Mouse (Mus musculus): ENCODE measurements at regions not wholly inside any gene's neighbourhood (a gene's known extent, or its start where the extent isn't known, plus 50 kb on each side); places are given as distances from the start of the nearest gene placed in this dataset.

- H3K79me2 ChIP-seq (replicated peaks; ENCODE audit: control insufficient read depth, extremely low read depth, insufficient read depth, poor library complexity, severe bottlenecking) = no peaks in the 10 kb centered on the region
- H3K4me3 ChIP-seq (replicated peaks in 1 of 3; ENCODE audit: low read depth in 2 of 3, low read length in 2 of 3, poor library complexity in 1 of 3) = no peak overlapping the region
- H3K4me2 ChIP-seq (ENCODE audit: insufficient read depth, low read depth, poor library complexity, severe bottlenecking) = no peak overlapping the region
- H3K4me1 ChIP-seq (ENCODE audit: control insufficient read depth in 1 of 2, insufficient read depth in 2 of 2) = no peaks in the 10 kb centered on the region
- no peak for DNase-seq (ENCODE audit: extremely low read depth)
- dilution Hi-C loops (cut with MboI; ENCODE audit: extremely low pct_ligation_motif_present, extremely low pct_unique_long_range_greater_than_20kb, low sequenced_read_pairs) (no loop called here), in situ Hi-C loops (cut with MboI; ENCODE audit: low pct_ligation_motif_present, low pct_unique_long_range_greater_than_20kb, low sequenced_read_pairs) (no loop called here)
- no peak for TF ChIP-seq GABPA (IDR thresholded peaks at IDR 0.05; ENCODE audit: insufficient replicate concordance, low read depth, low read length)
- no peak for TF ChIP-seq NRF1 (IDR thresholded peaks at IDR 0.05; ENCODE audit: low read depth, low read length)
- no peak for TF ChIP-seq CTCF (conservative IDR thresholded peaks at IDR 0.05 in 1 of 2, IDR thresholded peaks at IDR 0.05 in 1 of 2; ENCODE audit: low read depth in 2 of 2, low read length in 2 of 2)
- no peak for TF ChIP-seq MEF2A (IDR thresholded peaks at IDR 0.05; ENCODE audit: borderline replicate concordance, low read depth, low read length)
- no peak overlapping the region for H3K27ac ChIP-seq (ENCODE audit: insufficient read depth, low read depth)
- H3K36me3 ChIP-seq (replicated peaks in 1 of 2; ENCODE audit: control insufficient read depth in 1 of 2, insufficient read depth in 1 of 2, low read length in 1 of 2) = no peaks in the 10 kb centered on the region
- H3K9me3 ChIP-seq (replicated peaks; ENCODE audit: low read length) = peaks cover 26% of the 10 kb centered on the region
- H3K27me3 ChIP-seq (replicated peaks) = no peaks in the 10 kb centered on the region
- no peak overlapping the region for H3K9ac ChIP-seq (ENCODE audit: insufficient read depth, low read depth)
These were observed 252.3 kb upstream of the Sema3a start for GRCm38 (mm10) chr5:12872888-12873287.

GRCm38 (mm10) chr5:12877595-12878296 is 247.5 kb upstream of the Sema3a start:
- H3K27ac ChIP-seq (ENCODE audit: insufficient read depth, low read depth) = no peak overlapping the region
- dilution Hi-C loops (cut with MboI; ENCODE audit: extremely low pct_ligation_motif_present, extremely low pct_unique_long_range_greater_than_20kb, low sequenced_read_pairs) = no loop called here
- TF ChIP-seq ETS1 (conservative IDR thresholded peaks at IDR 0.05; ENCODE audit: low read depth, low read length) (no peak), RCOR1 (conservative IDR thresholded peaks at IDR 0.05; ENCODE audit: low read depth, low read length) (no peak), SIN3A (IDR thresholded peaks at IDR 0.05; ENCODE audit: low read length) (no peak), UBTF (IDR thresholded peaks at IDR 0.05; ENCODE audit: low read depth, low read length) (no peak), SMC3 (IDR thresholded peaks at IDR 0.05; ENCODE audit: low read depth, low read length) (no peak), CHD1 (IDR thresholded peaks at IDR 0.05; ENCODE audit: low read depth, low read length) (no peak), POLR2A (IDR thresholded peaks at IDR 0.05; ENCODE audit: low read depth, low read length) (no peak), POLR2AphosphoS2 (IDR thresholded peaks at IDR 0.05; ENCODE audit: low read depth, low read length) (no peak), HCFC1 (IDR thresholded peaks at IDR 0.05; ENCODE audit: low read depth, low read length) (no peak), PAX5 (IDR thresholded peaks at IDR 0.05; ENCODE audit: low read length) (no peak), KAT2A (IDR thresholded peaks at IDR 0.05; ENCODE audit: insufficient replicate concordance, low read length) (no peak), USF1 (IDR thresholded peaks at IDR 0.05; ENCODE audit: low read depth, low read length) (no peak), NELFE (IDR thresholded peaks at IDR 0.05; ENCODE audit: low read depth, low read length) (no peak)
- no peak overlapping the region for H3K4me2 ChIP-seq (ENCODE audit: insufficient read depth, low read depth, poor library complexity, severe bottlenecking)
- no peak for DNase-seq (ENCODE audit: extremely low read depth)
- H3K9me3 ChIP-seq (replicated peaks; ENCODE audit: low read length) = peaks cover 23% of the 10 kb centered on the region
- no peaks in the 10 kb centered on the region for H3K36me3 ChIP-seq (replicated peaks in 1 of 2; ENCODE audit: control insufficient read depth in 1 of 2, insufficient read depth in 1 of 2, low read length in 1 of 2)
- no peaks in the 10 kb centered on the region for H3K4me1 ChIP-seq (ENCODE audit: control insufficient read depth in 1 of 2, insufficient read depth in 2 of 2)
- H3K79me2 ChIP-seq (replicated peaks; ENCODE audit: control insufficient read depth, extremely low read depth, insufficient read depth, poor library complexity, severe bottlenecking) = no peaks in the 10 kb centered on the region
- no peaks in the 10 kb centered on the region for H3K27me3 ChIP-seq (replicated peaks)
- in situ Hi-C loops (cut with MboI; ENCODE audit: low pct_ligation_motif_present, low pct_unique_long_range_greater_than_20kb, low sequenced_read_pairs) = no loop called here
- no peak overlapping the region for H3K4me3 ChIP-seq (replicated peaks in 1 of 3; ENCODE audit: low read depth in 2 of 3, low read length in 2 of 3, poor library complexity in 1 of 3)
- no peak overlapping the region for H3K9ac ChIP-seq (ENCODE audit: insufficient read depth, low read depth)

Data from CH12.LX (cell line).